Mouse (Mus musculus) heart, postnatal 0 days (tissue): ENCODE results near the gene Tmem235. TPM values are rescaled to one million over a fixed set of nuclear protein-coding genes. Genes with fewer than 3 reads are reported as not detected.

Experiments used
- ATAC-seq: fragments of 200-750 bp; cut with Nextera tagmentation; 2 replicates; pipeline ENCODE4 v1.8.0; 2017; ENCODE audit warnings: low read depth, moderate number of reproducible peaks, moderate library complexity; ENCODE audit not compliant: insufficient read depth
- DNase-seq: peaks from one replicate; pipeline ENCODE4 v3.0.0-alpha.2; 2016; ENCODE audit warnings: low spot score
- H3K27ac ChIP-seq: fragments of 300-500 bp; sonication (generic); 2 replicates; pipeline ENCODE4 v1.5.1; 2014; ENCODE audit warnings: low read depth, mild to moderate bottlenecking
- H3K27me3 ChIP-seq: fragments of 300-500 bp; sonication (generic); 2 replicates; pipeline ENCODE4 v1.6.1; 2014; ENCODE audit warnings: low read length, mixed read lengths; ENCODE audit not compliant: control insufficient read depth, insufficient read depth
- H3K36me3 ChIP-seq: fragments of 300-500 bp; sonication (generic); replicated peaks from 2 replicates; pipeline ENCODE4 v1.6.1; 2014; ENCODE audit warnings: low read length, mixed read lengths; ENCODE audit not compliant: control insufficient read depth, insufficient read depth
- H3K4me1 ChIP-seq: fragments of 300-500 bp; sonication (generic); 2 replicates; pipeline ENCODE4 v1.6.1; 2014; ENCODE audit warnings: antibody characterized with exemption; ENCODE audit not compliant: control insufficient read depth, insufficient read depth
- H3K4me2 ChIP-seq: fragments of 300-500 bp; sonication (generic); 2 replicates; pipeline ENCODE4 v1.6.1; 2014; ENCODE audit warnings: low read depth, mild to moderate bottlenecking, low read length, moderate library complexity
- H3K4me3 ChIP-seq: fragments of 300-500 bp; sonication (generic); 2 replicates; pipeline ENCODE4 v1.5.1; 2014; ENCODE audit warnings: low read depth, low read length
- H3K9ac ChIP-seq: fragments of 300-500 bp; sonication (generic); replicated peaks from 2 replicates; pipeline ENCODE4 v1.6.1; 2014; ENCODE audit warnings: low read depth, low read length, mixed read lengths
- H3K9me3 ChIP-seq: fragments of 300-500 bp; sonication (generic); replicated peaks from 2 replicates; pipeline ENCODE4 v1.6.1; 2016; ENCODE audit warnings: low read length; ENCODE audit not compliant: control insufficient read depth
- CTCF ChIP-seq: IDR thresholded peaks from 2 replicates; pipeline ENCODE4 v1.5.1; 2016; ENCODE audit warnings: antibody characterized with exemption, control low read depth, low read depth
- EP300 ChIP-seq: IDR thresholded peaks from 2 replicates; pipeline ENCODE4 v1.6.1; 2016; ENCODE audit warnings: antibody characterized with exemption, low read depth
- WGBS: fragments of 180-500 bp; shearing (Covaris S2); extraction: QIAGEN DNeasy Blood & Tissue Kit; methylation state at CpG from one replicate; pipeline ENCODE4 v1.1.7; 2014; 5-methylcytosine and 5-hydroxymethylcytosine counted together
- polyA plus RNA-seq: library from polyadenylated mRNA; unstranded; fragments of >200 nt; fragmentation: Nextera tagmentation; extraction: Ambion mirVana; gene quantifications from 2 replicates; pipeline ENCODE4 v1.2.1, GENCODE M21; 2015
- total RNA-seq: library from RNA; depleted of rRNA; stranded (reverse); fragments of >200 nt; gene quantifications from 2 replicates; pipeline ENCODE4 v1.2.3, GENCODE M21; 2014; ENCODE audit warnings: low replicate concordance

Tmem235 gene
- total and polyA plus RNA-seq, 2 experiments from 2014 or later, result not detected

DNA sequence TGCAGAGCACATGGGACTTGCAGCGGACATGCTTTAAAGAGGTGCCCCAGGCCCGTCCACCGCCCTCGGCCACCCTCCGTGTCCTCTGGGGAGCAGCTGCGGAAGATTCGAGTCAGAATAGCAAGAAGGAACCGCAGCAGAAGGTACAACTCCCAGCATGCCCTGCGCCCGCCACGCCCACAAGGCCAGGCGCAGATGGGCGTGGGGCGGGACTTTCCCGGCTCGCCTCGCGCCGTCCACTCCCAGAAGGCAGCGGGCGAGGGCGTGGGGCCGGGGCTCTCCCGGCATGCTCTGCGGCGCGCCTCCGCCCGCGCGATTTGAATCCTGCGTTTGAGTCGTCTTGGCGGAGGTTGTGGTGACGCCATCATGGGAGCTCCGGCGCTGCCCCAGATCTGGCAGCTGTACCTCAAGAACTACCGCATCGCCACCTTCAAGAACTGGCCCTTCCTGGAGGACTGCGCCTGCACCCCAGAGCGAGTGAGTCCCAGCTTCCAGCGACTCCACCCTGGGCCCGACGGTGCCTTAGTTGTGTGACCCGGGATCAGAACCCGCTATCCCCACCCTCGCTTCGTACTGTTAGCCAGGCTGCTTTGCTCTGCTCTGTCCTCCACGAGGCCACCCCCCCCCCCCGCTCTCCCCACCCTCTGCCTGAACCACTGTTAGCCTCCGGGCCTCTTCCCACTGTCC, 11.4 kb upstream of the Tmem235 start, which contains the start of gene Birc5:
Birc5 (plus strand) TSS at position 267 of the 687 bp plus-strand sequence.
- Histone ChIP-seq H3K36me3 (peaks cover 12% of the 10 kb centered on the region), H3K4me1 (peaks cover 19% of the 10 kb centered on the region), H3K4me3 (peak within 1 kb of the TSS; percentile 57), H3K27me3 (no peaks in the 10 kb centered on the region), H3K4me2 (peak within 1 kb of the TSS; percentile 93), H3K9me3 (no peaks in the 10 kb centered on the region), H3K9ac (peak within 1 kb of the TSS; percentile 71), H3K27ac (peak within 1 kb of the TSS; percentile 91)
- DNase-seq (peak; percentile 96), ATAC-seq (peak; percentile 96)
- TF ChIP-seq CTCF (no peak), EP300 (no peak)
- whole genome bisulfite sequencing, result under 1% methylated on average over 51 of the region's 51 CpGs

DNA sequence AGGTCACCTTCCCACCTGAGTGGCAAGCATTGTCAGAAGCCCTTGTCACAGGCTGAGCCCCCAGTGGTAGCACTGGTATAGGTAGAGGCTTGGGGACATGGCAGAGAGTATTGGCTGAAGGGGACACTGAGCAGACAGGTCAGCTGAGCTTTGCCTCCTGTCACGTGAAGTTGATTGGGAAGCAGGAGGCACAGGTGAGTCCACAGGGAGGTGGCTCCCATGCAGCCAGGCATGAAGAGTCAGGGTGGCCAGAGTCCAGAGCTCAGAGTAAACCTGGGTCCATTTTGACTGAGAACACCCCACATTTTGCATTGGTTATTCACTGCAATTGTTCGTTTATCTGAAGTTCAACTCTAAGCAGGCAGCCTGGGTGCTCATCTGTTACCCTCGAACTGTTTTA, 7.7 kb upstream of the Tmem235 start:
- Histone ChIP-seq H3K9ac (no peak overlapping the region), H3K4me2 (no peak overlapping the region), H3K9me3 (no peaks in the 10 kb centered on the region), H3K36me3 (peaks cover 40% of the 10 kb centered on the region), H3K4me3 (no peak overlapping the region), H3K27ac (no peak overlapping the region), H3K27me3 (no peaks in the 10 kb centered on the region), H3K4me1 (peaks cover 18% of the 10 kb centered on the region)
- DNase-seq (no peak), ATAC-seq (no peak)
- 85% methylated on average over 3 of the region's 3 CpGs for WGBS
- TF ChIP-seq CTCF (no peak), EP300 (no peak)

DNA sequence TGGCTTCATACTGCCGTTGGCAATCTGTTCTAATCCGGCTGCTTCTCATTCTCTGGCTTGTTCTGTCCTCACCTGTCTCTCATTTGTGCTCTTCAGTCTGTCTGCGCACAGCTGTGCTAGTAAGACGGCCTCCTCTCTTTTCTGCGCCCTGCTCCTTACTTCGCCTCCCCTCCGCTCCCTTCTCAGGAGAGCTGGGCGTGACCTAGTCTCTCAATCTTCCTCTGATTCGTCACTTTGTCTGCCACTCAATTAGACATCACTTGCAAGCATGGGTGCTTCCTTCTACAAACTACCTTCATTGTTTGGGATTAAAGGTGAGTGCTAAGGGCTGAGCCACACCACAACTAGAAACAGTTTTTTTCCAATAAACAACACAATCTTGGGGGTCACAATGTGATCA, 6.3 kb upstream of the Tmem235 start:
- Histone ChIP-seq H3K4me1 (peaks cover 12% of the 10 kb centered on the region), H3K4me3 (no peak overlapping the region), H3K9me3 (no peaks in the 10 kb centered on the region), H3K4me2 (no peak overlapping the region), H3K27ac (no peak overlapping the region), H3K9ac (no peak overlapping the region), H3K36me3 (peaks cover 43% of the 10 kb centered on the region), H3K27me3 (no peaks in the 10 kb centered on the region)
- TF ChIP-seq EP300 (no peak), CTCF (no peak)
- WGBS, result 87% methylated on average over 9 of the region's 9 CpGs
- DNase-seq (no peak), ATAC-seq (no peak)

DNA sequence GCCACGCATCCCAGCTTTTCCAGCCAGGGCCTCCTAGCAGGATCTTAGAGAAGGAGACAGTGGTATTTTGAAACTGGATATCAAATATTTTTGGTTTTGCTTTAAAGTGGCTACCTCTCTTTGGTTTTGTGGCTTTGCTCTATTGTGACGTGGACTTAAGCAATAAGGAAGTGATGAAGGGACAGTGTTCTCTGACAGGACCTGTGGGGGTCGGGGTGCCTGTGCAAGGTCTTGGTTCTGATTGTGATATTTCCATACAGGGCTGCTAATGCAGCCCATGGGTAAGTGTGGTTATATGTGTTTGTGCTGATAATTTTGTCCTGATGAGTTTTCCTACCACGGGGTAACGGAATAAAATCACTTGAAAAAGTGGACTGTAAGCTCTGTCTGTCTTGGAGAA, 5.2 kb upstream of the Tmem235 start:
- Histone ChIP-seq H3K9ac (no peak overlapping the region), H3K4me2 (no peak overlapping the region), H3K36me3 (peaks cover 43% of the 10 kb centered on the region), H3K4me3 (no peak overlapping the region), H3K4me1 (peaks cover 2% of the 10 kb centered on the region; the same call in 1 of the 2 replicates), H3K9me3 (no peaks in the 10 kb centered on the region), H3K27ac (no peak overlapping the region), H3K27me3 (peaks cover 8% of the 10 kb centered on the region)
- ATAC-seq (no peak), DNase-seq (no peak)
- WGBS, result 94% methylated on average over 5 of the region's 5 CpGs
- TF ChIP-seq CTCF, result no peak
- TF ChIP-seq EP300, result no peak

- Histone ChIP-seq H3K27me3 (peaks cover 14% of the 10 kb centered on the region), H3K4me3 (no peak overlapping the region), H3K36me3 (peaks cover 43% of the 10 kb centered on the region), H3K4me1 (no peaks in the 10 kb centered on the region), H3K27ac (no peak overlapping the region), H3K4me2 (no peak overlapping the region), H3K9me3 (no peaks in the 10 kb centered on the region), H3K9ac (no peak overlapping the region)
- TF ChIP-seq CTCF, result no peak
- TF ChIP-seq EP300, result no peak
- no peak for ATAC-seq
- no peak for DNase-seq
- WGBS, result 80% methylated on average over 1 of the region's 1 CpGs
Observed at GRCm38 (mm10) chr11:117855975-117856374, 4.6 kb upstream of the Tmem235 start.

DNA sequence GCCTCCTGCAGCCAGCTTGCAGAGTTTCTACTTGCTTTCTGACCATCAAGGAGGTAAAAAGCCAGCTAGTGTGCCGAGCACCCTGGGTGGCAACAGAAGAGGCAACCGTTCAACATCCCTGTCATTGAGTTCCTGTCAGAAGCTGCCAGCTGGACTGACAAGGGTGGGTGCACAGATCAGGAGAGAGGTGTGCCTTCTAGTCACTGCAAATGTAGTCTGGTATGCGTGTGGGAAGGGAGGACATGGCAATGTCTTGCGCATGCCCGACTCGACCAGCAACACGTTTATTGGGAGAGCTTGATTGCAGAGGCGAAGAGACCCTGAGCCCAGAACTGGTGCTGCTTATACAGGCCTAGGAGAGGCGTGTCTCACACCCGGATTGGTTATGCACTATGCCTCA, 3.1 kb upstream of the Tmem235 start:
- Histone ChIP-seq H3K27ac (no peak overlapping the region), H3K4me2 (no peak overlapping the region), H3K9me3 (no peaks in the 10 kb centered on the region), H3K36me3 (peaks cover 43% of the 10 kb centered on the region), H3K27me3 (peaks cover 22% of the 10 kb centered on the region), H3K9ac (no peak overlapping the region), H3K4me1 (no peaks in the 10 kb centered on the region), H3K4me3 (no peak overlapping the region)
- TF ChIP-seq CTCF, result no peak
- no peak for TF ChIP-seq EP300
- ATAC-seq (no peak), DNase-seq (no peak)
- 94% methylated on average over 10 of the region's 10 CpGs for WGBS
